Mouse (Mus musculus) left cerebral cortex, adult 8-10 months (tissue): ENCODE results near the gene Skap1. TPM values are rescaled to one million over a fixed set of nuclear protein-coding genes. Genes with fewer than 3 reads are reported as not detected.
A peak's percentile ranks its signal among the peaks of the same experiment; 100 is the strongest.

ENCODE experiments used
- DNase-seq, 2 experiments: peaks; one replicate each; pipeline ENCODE4 v3.0.0; 2022; ENCODE audit warnings: low spot score in 2 of 2
- total RNA-seq, 4 experiments: library from RNA; stranded (reverse); gene quantifications; 2 replicates each; pipeline ENCODE4 v1.2.4; 2022

Gene Skap1
- total RNA-seq, 4 experiments from 2014 or later, result 2.2 to 2.5 (median 2.3) TPM

- DNase-seq, result no peak
Measured at GRCm38 (mm10) chr11:96620660-96621059, 156.3 kb downstream of the Skap1 start.

- DNase-seq, result peak in 1 of 2 experiments; percentile 56
Measured at GRCm38 (mm10) chr11:96621167-96621566, 156.8 kb downstream of the Skap1 start.

GRCm38 (mm10) chr11:96622782-96623181 lies 158.4 kb downstream of the Skap1 start:
- DNase-seq, result no peak

- no peak for DNase-seq
Measured at GRCm38 (mm10) chr11:96624436-96624835, 160.0 kb downstream of the Skap1 start.

GRCm38 (mm10) chr11:96629775-96630174 lies 165.4 kb downstream of the Skap1 start:
- DNase-seq, result no peak

- DNase-seq, result no peak
Measured at GRCm38 (mm10) chr11:96631521-96631920, 167.1 kb downstream of the Skap1 start.

- no peak for DNase-seq
Measured at GRCm38 (mm10) chr11:96637927-96638326, 173.5 kb downstream of the Skap1 start.

GRCm38 (mm10) chr11:96639805-96640204 lies 175.4 kb downstream of the Skap1 start:
- DNase-seq, result no peak

GRCm38 (mm10) chr11:96642173-96643140 lies 178.1 kb downstream of the Skap1 start:
- DNase-seq, result no peak

- DNase-seq, result no peak
Measured at GRCm38 (mm10) chr11:96644969-96645368, 180.6 kb downstream of the Skap1 start.

- DNase-seq, result peak; percentile 27 to 58
Measured at GRCm38 (mm10) chr11:96645538-96646037, 181.2 kb downstream of the Skap1 start.

GRCm38 (mm10) chr11:96651848-96652247 lies 187.5 kb downstream of the Skap1 start:
- no peak for DNase-seq

- no peak for DNase-seq
Measured at GRCm38 (mm10) chr11:96653867-96654266, 189.5 kb downstream of the Skap1 start.

- DNase-seq, result no peak
Measured at GRCm38 (mm10) chr11:96658420-96658819, 194.0 kb downstream of the Skap1 start.

GRCm38 (mm10) chr11:96666924-96667323 lies 202.5 kb downstream of the Skap1 start:
- DNase-seq, result no peak

GRCm38 (mm10) chr11:96668367-96668766 lies 204.0 kb downstream of the Skap1 start:
- DNase-seq, result no peak

GRCm38 (mm10) chr11:96673792-96674191 lies 209.4 kb downstream of the Skap1 start:
- no peak for DNase-seq

- DNase-seq, result no peak
Measured at GRCm38 (mm10) chr11:96674786-96675365, 210.5 kb downstream of the Skap1 start.

GRCm38 (mm10) chr11:96678026-96678425 lies 213.6 kb downstream of the Skap1 start:
- peak in 1 of 2 experiments; percentile 34 for DNase-seq

- DNase-seq, result peak in 1 of 2 experiments; percentile 10
Measured at GRCm38 (mm10) chr11:96679026-96679425, 214.6 kb downstream of the Skap1 start.

- no peak for DNase-seq
Measured at GRCm38 (mm10) chr11:96685381-96685780, 221.0 kb downstream of the Skap1 start.

- DNase-seq, result no peak
Measured at GRCm38 (mm10) chr11:96686713-96687280, 222.4 kb downstream of the Skap1 start.
